Mouse (Mus musculus) embryonic facial prominence, embryonic 11.5 days (tissue): Measurements from ENCODE around the gene Psmc3ip. TPM values are rescaled to one million over a fixed set of nuclear protein-coding genes. Genes with fewer than 3 reads are reported as not detected.
A peak's percentile ranks its signal among the peaks of the same experiment; 100 is the strongest.

Source experiments
- ATAC-seq: fragments of 200-750 bp; cut with Nextera tagmentation; replicated peaks from 2 replicates; pipeline ENCODE4 v1.8.0; 2017; ENCODE audit warnings: low read depth; ENCODE audit not compliant: insufficient number of reproducible peaks, low FRiP score, low TSS enrichment
- DNase-seq: peaks from one replicate; pipeline ENCODE4 v3.0.0-alpha.2; 2015; ENCODE audit warnings: low spot score
- H3K27ac ChIP-seq: fragments of 300-500 bp; sonication (generic); replicated peaks from 2 replicates; pipeline ENCODE4 v1.5.1; 2014; ENCODE audit warnings: mild to moderate bottlenecking, low read depth, low read length, control low read depth
- H3K27me3 ChIP-seq: fragments of 300-500 bp; sonication (generic); 2 replicates; pipeline ENCODE4 v1.6.1; 2014; ENCODE audit warnings: mild to moderate bottlenecking, low read length, moderate library complexity, mixed read lengths; ENCODE audit not compliant: control insufficient read depth, insufficient read depth
- H3K36me3 ChIP-seq: fragments of 300-500 bp; sonication (generic); replicated peaks from 2 replicates; pipeline ENCODE4 v1.6.1; 2014; ENCODE audit warnings: low read depth, mild to moderate bottlenecking, low read length, moderate library complexity, mixed read lengths; ENCODE audit not compliant: control insufficient read depth, insufficient read depth
- H3K4me1 ChIP-seq: fragments of 300-500 bp; sonication (generic); 2 replicates; pipeline ENCODE4 v1.6.1; 2014; ENCODE audit warnings: low read length, mixed read lengths; ENCODE audit not compliant: control insufficient read depth, insufficient read depth
- H3K4me2 ChIP-seq: fragments of 300-500 bp; sonication (generic); 2 replicates; pipeline ENCODE4 v1.6.1; 2014; ENCODE audit warnings: low read depth, mild to moderate bottlenecking, control low read depth, low read length, moderate library complexity
- H3K4me3 ChIP-seq: fragments of 300-500 bp; sonication (generic); 2 replicates; pipeline ENCODE4 v1.5.1; 2014; ENCODE audit warnings: low read depth, low read length, control low read depth
- H3K9ac ChIP-seq: fragments of 300-500 bp; sonication (generic); replicated peaks from 2 replicates; pipeline ENCODE4 v1.6.1; 2014; ENCODE audit warnings: mild to moderate bottlenecking, control low read depth, low read length
- H3K9me3 ChIP-seq: fragments of 300-500 bp; sonication (generic); replicated peaks from 2 replicates; pipeline ENCODE4 v1.6.1; 2016; ENCODE audit warnings: mild to moderate bottlenecking, low read length, inconsistent platforms, mixed read lengths; ENCODE audit not compliant: control insufficient read depth
- WGBS: fragments of 180-500 bp; shearing (Covaris S2); extraction: QIAGEN DNeasy Blood & Tissue Kit; methylation state at CpG from one replicate; pipeline ENCODE4 v1.1.7; 2014; 5-methylcytosine and 5-hydroxymethylcytosine counted together
- polyA plus RNA-seq: library from polyadenylated mRNA; unstranded; fragments of >200 nt; fragmentation: Nextera tagmentation; extraction: Ambion mirVana; gene quantifications from 2 replicates; pipeline ENCODE4 v1.2.1, GENCODE M21; 2014

The Psmc3ip gene
- polyA plus RNA-seq, 1 experiment from 2014 or later, result 62.4 TPM

DNA sequence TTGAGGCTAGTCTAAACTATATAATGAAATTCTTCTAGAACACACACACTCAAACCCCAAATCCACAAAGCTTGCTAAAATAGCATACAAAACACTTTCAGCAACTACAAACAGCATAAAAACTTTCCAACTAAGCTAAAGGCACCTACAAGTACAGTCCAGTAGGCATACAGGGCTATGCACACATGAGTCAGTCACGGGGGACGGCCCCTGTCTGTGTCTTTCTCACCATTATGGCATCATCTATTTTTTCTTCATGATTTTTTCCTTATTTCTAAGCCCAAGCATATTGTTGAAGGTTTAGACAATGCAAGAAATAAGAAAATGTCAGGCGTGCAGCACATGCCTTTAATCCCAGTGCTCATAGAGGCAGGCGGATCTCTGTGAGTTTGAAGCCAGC lies 15.9 kb upstream of the Psmc3ip start:
- Histone ChIP-seq H3K9ac (no peak overlapping the region), H3K36me3 (no peaks in the 10 kb centered on the region), H3K4me1 (no peaks in the 10 kb centered on the region), H3K9me3 (no peaks in the 10 kb centered on the region), H3K4me2 (no peak overlapping the region), H3K27ac (no peak overlapping the region), H3K4me3 (no peak overlapping the region), H3K27me3 (no peaks in the 10 kb centered on the region)
- ATAC-seq (no peak), DNase-seq (no peak)
- 90% methylated on average over 4 of the region's 4 CpGs for WGBS

- Histone ChIP-seq H3K9ac (no peak overlapping the region), H3K9me3 (no peaks in the 10 kb centered on the region), H3K36me3 (no peaks in the 10 kb centered on the region), H3K27me3 (no peaks in the 10 kb centered on the region), H3K4me1 (no peaks in the 10 kb centered on the region), H3K4me2 (no peak overlapping the region), H3K4me3 (no peak overlapping the region), H3K27ac (no peak overlapping the region)
- DNase-seq (no peak), ATAC-seq (no peak)
- 69% methylated on average over 5 of the region's 5 CpGs for WGBS
Measured at GRCm38 (mm10) chr11:101110708-101111107, 15.5 kb upstream of the Psmc3ip start.

DNA sequence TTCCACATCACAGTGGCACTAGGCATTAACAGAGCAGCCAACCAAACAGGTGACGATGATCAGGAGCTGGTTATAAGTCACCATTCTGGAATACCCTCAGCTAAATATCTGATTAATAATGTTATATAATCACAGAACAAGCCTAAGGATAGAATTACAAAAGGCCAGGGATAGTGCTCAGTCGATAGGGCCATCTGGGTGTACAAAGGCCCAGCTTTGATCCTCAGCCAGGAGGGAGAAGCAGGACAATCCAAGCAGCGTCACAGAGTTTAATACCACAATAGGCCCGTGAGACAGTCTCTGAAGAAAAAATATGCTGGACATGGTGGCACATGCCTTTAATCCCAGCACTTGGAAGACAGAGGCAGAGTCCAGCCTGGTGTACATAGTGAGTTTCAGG lies 14.1 kb upstream of the Psmc3ip start:
- 74% methylated on average over 4 of the region's 4 CpGs for WGBS
- H3K9ac ChIP-seq, result no peak overlapping the region
- ATAC-seq (no peak), DNase-seq (no peak)
- H3K27me3 ChIP-seq, result no peaks in the 10 kb centered on the region
- H3K9me3 ChIP-seq, result no peaks in the 10 kb centered on the region
- H3K27ac ChIP-seq, result no peak overlapping the region
- H3K4me1 ChIP-seq, result no peaks in the 10 kb centered on the region
- no peak overlapping the region for H3K4me3 ChIP-seq
- H3K4me2 ChIP-seq, result no peak overlapping the region
- H3K36me3 ChIP-seq, result no peaks in the 10 kb centered on the region

GRCm38 (mm10) chr11:101103011-101103410 lies 7.8 kb upstream of the Psmc3ip start:
- Histone ChIP-seq H3K4me3 (no peak overlapping the region), H3K9me3 (no peaks in the 10 kb centered on the region), H3K4me1 (no peaks in the 10 kb centered on the region), H3K36me3 (peaks cover 11% of the 10 kb centered on the region), H3K27ac (no peak overlapping the region), H3K9ac (no peak overlapping the region), H3K4me2 (no peak overlapping the region), H3K27me3 (no peaks in the 10 kb centered on the region)
- DNase-seq (peak; percentile 35), ATAC-seq (no peak)
- WGBS, result 82% methylated on average over 5 of the region's 5 CpGs

DNA sequence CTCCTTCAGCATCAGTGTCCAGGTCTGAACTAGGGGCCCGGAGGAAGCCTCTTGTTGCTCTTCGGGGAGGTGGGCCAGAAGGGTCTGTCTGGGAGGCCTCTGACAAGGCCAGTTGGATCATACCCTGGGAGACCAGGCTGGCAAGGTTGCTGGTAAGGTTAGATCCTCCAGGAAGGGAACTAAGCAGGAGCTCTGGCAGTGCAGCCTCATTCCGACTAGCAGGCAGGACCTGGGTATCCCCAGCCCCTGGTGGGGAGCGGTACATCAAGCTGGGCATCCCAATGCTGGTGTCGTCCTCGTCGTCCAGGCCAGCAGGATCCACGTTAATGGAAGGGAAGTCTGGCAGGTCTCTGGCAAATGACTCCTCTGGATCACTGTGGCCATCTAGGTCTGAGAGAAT lies 3.0 kb upstream of the Psmc3ip start:
- WGBS, result 89% methylated on average over 8 of the region's 8 CpGs
- ATAC-seq (no peak), DNase-seq (no peak)
- peaks cover 11% of the 10 kb centered on the region for H3K36me3 ChIP-seq
- H3K27ac ChIP-seq, result no peak overlapping the region
- H3K4me2 ChIP-seq, result no peak overlapping the region
- H3K27me3 ChIP-seq, result no peaks in the 10 kb centered on the region
- H3K9ac ChIP-seq, result no peak overlapping the region
- no peak overlapping the region for H3K4me3 ChIP-seq
- no peaks in the 10 kb centered on the region for H3K9me3 ChIP-seq
- no peaks in the 10 kb centered on the region for H3K4me1 ChIP-seq

DNA sequence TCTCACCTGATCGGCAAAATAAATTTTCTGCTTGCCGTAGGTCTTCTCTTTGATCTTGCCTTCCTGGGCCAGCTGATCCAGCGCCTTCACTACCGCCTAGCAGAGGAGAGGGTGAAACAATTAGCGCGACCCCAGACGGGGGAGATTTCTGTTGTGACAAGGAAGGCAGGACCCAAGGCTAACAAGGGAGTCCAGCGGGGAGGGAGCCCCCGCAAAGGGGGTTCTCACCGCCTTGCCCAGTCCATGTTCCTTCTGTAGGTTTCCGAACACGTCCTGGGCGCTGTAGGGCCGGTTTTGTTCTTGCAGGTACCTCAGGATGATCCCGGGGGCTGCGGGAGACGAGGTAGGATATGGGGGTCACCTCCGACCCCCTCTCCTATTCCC lies 314 bp downstream of the Psmc3ip start:
- Histone ChIP-seq H3K4me1 (no peaks in the 10 kb centered on the region), H3K36me3 (peaks cover 13% of the 10 kb centered on the region), H3K9me3 (no peaks in the 10 kb centered on the region), H3K27ac (peak overlapping the region; percentile 47; the same call in 1 of the 2 replicates), H3K4me2 (peak overlapping the region; percentile 86), H3K27me3 (no peaks in the 10 kb centered on the region), H3K9ac (peak overlapping the region; percentile 84), H3K4me3 (peak overlapping the region; percentile 78)
- 2% methylated on average over 18 of the region's 18 CpGs for WGBS
- DNase-seq (peak; percentile 24), ATAC-seq (peak; percentile 36; the same call in 1 of the 2 replicates)

GRCm38 (mm10) chr11:101089931-101090330 lies 5.3 kb downstream of the Psmc3ip start:
- no peak overlapping the region for H3K27ac ChIP-seq
- H3K27me3 ChIP-seq, result no peaks in the 10 kb centered on the region
- peaks cover 2% of the 10 kb centered on the region for H3K36me3 ChIP-seq
- no peak overlapping the region for H3K9ac ChIP-seq
- H3K4me3 ChIP-seq, result no peak overlapping the region
- ATAC-seq, result no peak
- no peak overlapping the region for H3K4me2 ChIP-seq
- 87% methylated on average over 1 of the region's 1 CpGs for WGBS
- no peaks in the 10 kb centered on the region for H3K9me3 ChIP-seq
- no peak for DNase-seq
- H3K4me1 ChIP-seq, result peaks cover 2% of the 10 kb centered on the region; the same call in 1 of the 2 replicates

DNA sequence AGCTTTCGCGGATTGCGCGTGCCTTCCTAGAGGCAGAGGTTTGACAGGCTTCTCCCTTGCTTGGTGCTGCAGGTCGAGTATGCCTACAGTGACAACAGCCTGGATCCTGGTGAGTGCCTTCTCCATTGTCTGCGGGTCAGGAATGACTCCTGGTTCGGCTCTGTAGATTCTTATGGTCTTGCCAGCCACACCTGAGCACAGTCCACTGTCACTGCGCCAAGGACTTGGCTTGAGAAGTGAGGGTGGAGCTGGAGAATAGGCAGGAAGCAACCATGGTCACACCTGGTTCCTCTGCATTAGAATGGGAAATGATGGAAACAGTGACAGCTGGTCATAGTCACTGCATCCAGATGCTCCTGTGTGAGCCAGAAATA lies 7.6 kb downstream of the Psmc3ip start:
- DNase-seq, result no peak
- Histone ChIP-seq H3K9ac (peak overlapping the region; percentile 80), H3K4me3 (peak overlapping the region; percentile 85), H3K27me3 (no peaks in the 10 kb centered on the region), H3K36me3 (peaks cover 2% of the 10 kb centered on the region), H3K27ac (peak overlapping the region; percentile 43; the same call in 1 of the 2 replicates), H3K4me2 (peak overlapping the region; percentile 92), H3K4me1 (peaks cover 5% of the 10 kb centered on the region; the same call in 1 of the 2 replicates), H3K9me3 (no peaks in the 10 kb centered on the region)
- 10% methylated on average over 8 of the region's 8 CpGs for WGBS
- no peak for ATAC-seq
